8 mouse cellular contexts compared by ENCODE assay signal in the genomic region with DNA sequence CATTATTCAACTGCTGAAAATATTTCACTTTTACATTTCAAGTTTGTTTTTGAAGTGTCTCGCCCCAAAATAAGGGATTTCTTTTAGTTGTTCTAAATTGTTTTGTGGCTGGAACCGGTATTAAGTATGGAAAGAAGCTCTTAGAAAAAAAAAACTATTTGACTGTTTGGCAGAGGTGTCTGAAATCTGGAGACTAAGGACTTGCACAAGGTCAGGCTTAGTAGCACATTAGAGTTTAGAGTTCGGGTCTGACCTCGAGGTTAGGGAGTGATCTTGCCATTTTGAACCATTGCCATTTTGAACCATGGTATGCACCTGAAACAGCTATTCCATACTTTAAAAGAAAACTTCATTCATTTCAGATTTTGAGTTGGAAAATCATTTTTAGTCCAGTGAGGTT. TPM values are rescaled to one million over a fixed set of nuclear protein-coding genes. Genes with fewer than 3 reads are reported as not detected.
DNase-seq lines count a peak whose midpoint lies in the region; ATAC-seq lines count a peak whose summit lies in the region.

No protein-coding gene starts in this region.

- H3K4me3 ChIP-seq in heart, embryonic 12.5 days: peak overlapping the region; percentile 99
- H3K4me3 ChIP-seq in liver, embryonic 15.5 days (replicated peaks): peak overlapping the region; percentile 97

- peak overlapping the region; percentile 77 for H3K9ac ChIP-seq in heart, embryonic 12.5 days
- peak overlapping the region; percentile 56 for H3K9ac ChIP-seq in liver, embryonic 15.5 days

- H3K27ac ChIP-seq in heart, embryonic 12.5 days (ENCODE audit: poor library complexity, severe bottlenecking): peak overlapping the region; percentile 84
- peak overlapping the region; percentile 78 for H3K27ac ChIP-seq in liver, embryonic 15.5 days (replicated peaks)

- no peak for ATAC-seq in heart, embryonic 12.5 days (ENCODE audit: insufficient number of reproducible peaks, low FRiP score)
- ATAC-seq in liver, embryonic 15.5 days (ENCODE audit: insufficient read depth): no peak

- peak overlapping the region; percentile 76 for H3K4me2 ChIP-seq in heart, embryonic 12.5 days
- peak overlapping the region; percentile 68 for H3K4me2 ChIP-seq in liver, embryonic 15.5 days

- no peaks in the 10 kb centered on the region for H3K27me3 ChIP-seq in heart, embryonic 12.5 days (replicated peaks)
- H3K27me3 ChIP-seq in liver, embryonic 15.5 days: no peaks in the 10 kb centered on the region

- peaks cover 15% of the 10 kb centered on the region for H3K36me3 ChIP-seq in heart, embryonic 12.5 days
- H3K36me3 ChIP-seq in liver, embryonic 15.5 days (replicated peaks): peaks cover 19% of the 10 kb centered on the region

- peaks cover 8% of the 10 kb centered on the region for H3K4me1 ChIP-seq in heart, embryonic 12.5 days (replicated peaks)
- peaks cover 25% of the 10 kb centered on the region for H3K4me1 ChIP-seq in liver, embryonic 15.5 days (replicated peaks)

- WGBS in heart, embryonic 12.5 days: 0% methylated on average over 4 of the region's 4 CpGs
- WGBS in liver, embryonic 15.5 days (ENCODE audit: insufficient replicate concordance): 2% methylated on average over 4 of the region's 4 CpGs

- H3K9me3 ChIP-seq in heart, embryonic 12.5 days (replicated peaks): no peaks in the 10 kb centered on the region
- no peaks in the 10 kb centered on the region for H3K9me3 ChIP-seq in liver, embryonic 15.5 days (replicated peaks)

- DNase-seq in kidney, adult 9 months: peak; percentile 25
- no peak for DNase-seq in kidney, adult 11 months
- peak; percentile 36 for DNase-seq in NIH3T3 (ENCODE audit: low read depth)
- no peak for DNase-seq in frontal cortex, adult 2 months (ENCODE audit: extremely low spot score in 1 of 2, low spot score in 1 of 2)
- no peak for DNase-seq in gastrocnemius, adult 8-10 months (ENCODE audit: low spot score in 2 of 2)
- no peak for DNase-seq in testis, postnatal 10 days (ENCODE audit: low spot score)

RNA-seq across cellular contexts. Expression of a gene that starts 1.4 kb away (rescaled TPM):
- 118 and 123 TPM in 2 replicates for polyA plus RNA-seq in heart, embryonic 12.5 days (2016; fragmentation: Nextera tagmentation; extraction: Ambion mirVana)
- 33.6 and 36.5 TPM in 2 replicates for polyA plus RNA-seq in liver, embryonic 15.5 days (2015; fragmentation: Nextera tagmentation; extraction: Ambion mirVana)
- 123 and 146 TPM in 2 replicates for polyA plus RNA-seq in frontal cortex, adult 2 months (2012; rRNA removed)
- total RNA-seq in gastrocnemius, adult 8-10 months (2022): 100 to 1,000 TPM; 247 to 295 (median 262) TPM

Comparison
In these comparisons a context has a peak if more than half of its experiments do, and no peak if none do; other contexts are left out.
1. DNase-seq: peak in kidney, adult 9 months (single experiment) and NIH3T3 (single experiment); none in kidney, adult 11 months (single experiment), frontal cortex, adult 2 months (0 of 2), gastrocnemius, adult 8-10 months (0 of 2) and testis, postnatal 10 days (single experiment).